Mouse (Mus musculus): ENCODE measurements around the gene Bmpr2. TPM values are rescaled to one million over a fixed set of nuclear protein-coding genes. Genes with fewer than 3 reads are reported as not detected.

Gene Bmpr2
- total RNA-seq, 2 experiments from 2014 or later = 40.5 to 43.4 TPM

DNA sequence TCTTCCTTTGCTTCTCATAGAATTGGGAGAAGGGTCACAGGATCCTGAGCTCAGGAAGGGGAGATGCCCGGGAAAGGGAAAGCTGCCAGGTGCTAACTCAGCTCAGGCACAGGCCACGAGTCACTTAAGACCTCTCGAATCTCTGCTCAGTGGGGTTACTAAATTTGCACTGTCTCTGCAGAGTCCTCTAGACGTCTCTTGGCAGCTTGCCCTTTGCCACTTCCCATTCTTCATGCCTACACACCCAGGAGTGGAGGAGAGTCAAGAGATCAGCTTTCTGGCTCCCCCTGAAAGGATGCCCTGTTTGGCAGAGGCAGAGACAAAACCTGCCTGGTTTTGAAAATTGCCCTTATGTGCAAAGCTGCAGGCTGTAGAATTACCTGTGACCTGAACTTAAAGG lies 132.3 kb downstream of the Bmpr2 start:
- DNase-seq (ENCODE audit: low spot score in 2 of 2) = peak in 1 of 2 experiments; percentile 39

DNA sequence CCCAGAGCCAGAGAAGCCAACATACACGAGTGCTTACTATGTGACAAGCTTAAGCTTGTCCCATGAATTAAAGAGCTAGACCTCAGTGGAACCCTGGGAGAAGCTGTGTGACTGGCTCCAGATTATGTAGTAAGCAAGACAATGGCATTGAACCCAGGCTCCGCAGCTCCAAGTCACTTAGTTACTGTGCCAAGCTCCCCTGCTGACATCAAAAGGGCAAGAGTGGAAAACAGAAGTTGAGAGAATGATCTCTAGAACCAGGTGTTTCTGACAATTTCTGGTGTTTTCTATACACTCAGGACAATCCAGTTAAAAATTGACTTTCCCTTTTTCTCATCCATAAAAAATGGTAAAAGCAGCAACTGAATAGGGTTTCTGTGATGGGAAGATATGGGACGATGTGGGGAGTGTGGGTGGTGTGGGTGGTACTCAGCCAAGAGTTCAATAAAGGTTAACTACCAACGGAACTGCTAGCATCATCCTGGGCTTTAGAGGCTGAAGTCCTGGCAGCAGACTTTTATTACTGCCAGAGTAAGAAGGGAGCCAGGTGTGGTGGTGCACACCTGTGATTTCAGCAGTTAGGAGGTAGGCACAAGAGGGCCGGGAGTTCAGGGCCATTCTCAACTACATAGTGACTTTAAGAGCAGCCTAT lies 134.1 kb downstream of the Bmpr2 start:
- DNase-seq (ENCODE audit: low spot score in 2 of 2) = no peak

DNA sequence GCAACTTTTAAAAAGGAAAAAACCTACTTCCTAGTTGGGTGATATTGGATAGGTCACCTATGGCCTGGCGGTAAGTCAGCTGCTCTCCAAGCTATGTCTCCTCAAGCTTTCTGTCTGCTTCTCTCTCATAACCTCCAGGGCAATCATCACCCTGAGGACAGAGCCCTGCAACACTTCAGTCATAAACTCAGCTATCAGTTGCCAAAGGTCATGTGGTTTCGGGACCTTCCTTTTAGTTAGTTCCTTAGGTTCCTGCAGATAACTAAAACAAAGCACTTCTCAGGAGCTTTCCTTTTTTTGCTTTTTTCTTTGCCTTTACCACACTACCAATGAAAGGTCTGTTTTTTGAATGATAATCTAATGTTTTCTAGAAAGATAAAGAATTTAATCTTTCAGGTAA lies 136.5 kb downstream of the Bmpr2 start:
- no peak for DNase-seq (ENCODE audit: low spot score in 2 of 2)

DNA sequence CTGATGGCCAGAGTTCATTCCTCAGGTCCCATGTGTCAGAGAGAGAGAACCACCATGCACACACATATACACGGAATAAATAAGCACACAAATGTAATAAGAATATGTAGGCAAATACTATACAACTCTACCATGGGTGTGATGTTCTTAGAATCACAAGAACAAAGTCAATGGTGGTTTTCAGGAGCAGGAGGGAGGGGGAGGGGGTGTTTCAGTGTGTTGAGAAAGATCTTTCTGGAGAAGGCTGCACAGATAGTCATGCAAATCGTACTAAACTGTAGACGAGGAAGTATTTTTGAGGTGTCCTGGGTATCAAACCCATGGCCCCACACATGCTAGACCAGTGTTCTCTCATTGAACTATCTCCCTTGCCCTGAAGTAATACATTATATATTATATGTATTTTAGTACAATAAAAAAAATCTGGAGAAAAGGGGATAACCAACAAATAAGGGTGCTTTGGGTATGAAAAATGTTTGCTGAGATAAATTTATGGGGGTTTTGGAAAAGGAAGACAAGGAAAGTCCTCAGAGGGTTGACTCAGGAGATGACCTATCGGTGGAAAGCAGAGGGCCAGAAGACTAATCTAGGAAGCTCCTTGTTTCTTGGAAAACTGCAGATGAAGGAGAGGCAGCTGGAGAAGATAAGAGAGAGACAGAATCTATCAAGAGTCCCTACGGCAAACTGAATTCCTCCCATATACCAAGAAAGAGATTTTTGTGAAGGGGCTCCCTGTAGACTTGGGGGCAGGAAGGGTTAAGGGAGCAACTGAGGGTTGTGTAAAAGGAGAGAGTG lies 138.1 kb downstream of the Bmpr2 start:
- no peak for DNase-seq (ENCODE audit: low spot score in 2 of 2)

DNA sequence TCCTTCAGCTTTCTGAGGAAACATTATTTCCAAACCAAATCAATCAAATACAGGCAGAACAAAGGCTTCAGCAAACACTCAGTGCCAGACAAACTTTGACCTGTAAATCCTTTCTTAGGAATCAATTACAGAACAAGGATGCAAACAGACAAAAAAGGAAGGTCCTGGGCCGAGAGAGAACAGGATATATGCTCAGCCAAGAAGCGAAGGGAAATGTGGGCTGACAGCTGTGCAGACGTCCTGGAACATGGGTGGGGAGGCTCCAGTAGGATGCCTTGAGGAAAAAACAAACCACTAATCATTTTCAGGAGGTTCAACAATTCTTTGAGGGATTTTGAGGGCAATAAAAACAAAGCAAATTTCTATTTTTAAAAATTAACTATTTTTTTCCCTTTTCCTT lies 139.4 kb downstream of the Bmpr2 start:
- no peak for DNase-seq (ENCODE audit: low spot score in 2 of 2)

DNA sequence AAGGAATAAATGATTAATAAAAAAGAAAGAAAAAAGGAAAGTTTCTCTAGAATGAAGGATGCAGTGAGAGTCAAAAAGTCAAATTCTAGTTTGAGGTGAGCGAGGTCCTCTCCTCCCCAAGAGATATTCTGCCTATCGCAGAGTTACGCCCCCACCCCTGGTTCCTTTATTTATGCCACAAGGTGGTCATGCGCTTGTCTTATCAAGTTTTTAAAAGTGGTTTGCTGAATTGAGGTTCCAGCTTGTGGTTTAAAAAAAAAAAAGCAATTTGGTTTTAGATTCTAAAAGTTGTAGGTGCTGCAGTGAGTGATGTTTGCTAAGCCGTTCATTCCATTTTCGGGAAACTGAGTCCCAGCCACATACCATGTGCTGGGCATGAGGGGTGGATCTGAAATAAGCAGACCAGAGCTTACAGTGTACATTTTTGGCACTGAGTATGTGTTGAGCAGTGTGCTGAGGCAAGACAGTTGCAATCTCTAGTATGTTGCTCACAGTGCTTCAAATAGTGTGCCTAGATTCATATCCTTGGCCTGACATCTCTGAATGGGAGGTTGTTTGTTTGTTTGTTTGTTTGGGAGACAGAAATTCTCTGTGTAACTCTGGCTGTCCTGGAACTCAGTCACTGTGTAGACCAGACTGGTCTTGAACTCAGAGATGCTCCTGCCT lies 141.6 kb downstream of the Bmpr2 start:
- no peak for DNase-seq (ENCODE audit: low spot score in 2 of 2)

DNA sequence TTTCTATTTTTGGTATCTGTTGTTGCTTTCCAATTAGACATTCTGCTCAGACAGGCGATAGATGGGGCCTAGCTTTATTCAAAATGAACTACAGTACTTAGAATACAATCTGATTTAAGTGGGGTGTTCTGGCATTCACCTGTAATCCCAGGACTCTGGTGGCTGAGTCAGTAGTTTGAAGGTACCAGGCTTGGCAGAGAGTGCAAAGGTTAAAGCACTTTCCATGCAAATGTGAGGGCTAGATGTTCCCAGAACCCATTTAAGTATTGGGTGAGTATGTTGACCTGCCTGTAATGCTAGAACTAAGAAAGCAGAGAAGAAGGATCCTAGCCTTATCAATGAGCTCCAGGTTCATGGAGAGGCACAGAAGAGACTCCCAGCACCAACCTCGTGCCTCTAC lies 142.7 kb downstream of the Bmpr2 start:
- no peak for DNase-seq (ENCODE audit: low spot score in 2 of 2)

DNA sequence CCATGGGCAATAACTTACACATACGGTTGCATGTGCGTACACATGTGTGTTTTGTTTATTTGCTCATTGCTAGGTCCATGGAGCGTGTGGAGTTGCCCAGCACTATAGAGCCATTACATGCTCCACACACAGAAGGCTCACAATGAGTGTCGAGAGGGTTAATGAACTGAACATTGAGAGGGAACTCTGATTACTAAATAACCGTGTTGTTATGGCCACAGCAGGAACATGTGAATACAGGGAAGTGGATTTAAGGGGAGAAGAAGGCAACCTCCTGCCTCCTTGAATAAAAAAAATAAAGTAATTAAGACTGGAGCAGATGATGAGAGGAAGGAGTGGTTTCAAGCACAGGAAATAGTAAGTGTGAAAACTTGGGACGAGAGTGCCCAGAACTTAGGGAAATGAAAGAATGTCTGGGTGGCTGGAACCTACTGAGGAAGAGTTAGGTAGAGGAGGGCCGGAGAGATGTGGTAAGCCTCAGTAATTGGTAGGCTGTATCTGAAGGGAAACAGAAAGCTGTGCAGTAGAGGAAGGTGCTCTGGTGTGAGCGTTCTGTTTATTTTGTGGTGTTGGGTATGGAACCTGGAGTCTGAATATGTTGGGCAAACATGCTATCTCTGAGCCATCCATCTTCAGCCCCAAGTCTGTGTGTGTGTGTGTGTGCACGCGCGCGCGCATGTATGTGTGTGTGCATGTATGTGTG lies 143.8 kb downstream of the Bmpr2 start:
- no peak for DNase-seq (ENCODE audit: low spot score in 2 of 2)

DNA sequence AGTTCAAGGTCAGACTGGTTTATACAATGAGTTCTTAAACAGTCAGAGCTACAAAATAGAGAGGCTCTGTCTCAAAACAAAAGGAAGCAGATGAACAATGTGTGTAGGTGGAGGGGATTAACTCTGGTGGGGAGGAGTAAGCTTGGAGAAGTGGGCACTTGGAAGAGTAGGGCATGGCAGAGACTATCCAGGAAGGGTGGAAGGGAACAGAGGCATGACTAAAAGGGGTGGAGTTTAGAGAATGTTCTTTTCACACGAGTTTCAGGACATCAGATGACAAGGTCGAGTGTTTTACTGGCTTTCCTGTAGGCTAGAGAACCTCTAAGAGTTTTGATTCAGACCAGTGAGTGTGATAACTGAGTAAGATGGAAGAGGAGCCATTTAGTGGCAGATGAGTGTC lies 144.5 kb downstream of the Bmpr2 start:
- no peak for DNase-seq (ENCODE audit: low spot score in 2 of 2)

DNA sequence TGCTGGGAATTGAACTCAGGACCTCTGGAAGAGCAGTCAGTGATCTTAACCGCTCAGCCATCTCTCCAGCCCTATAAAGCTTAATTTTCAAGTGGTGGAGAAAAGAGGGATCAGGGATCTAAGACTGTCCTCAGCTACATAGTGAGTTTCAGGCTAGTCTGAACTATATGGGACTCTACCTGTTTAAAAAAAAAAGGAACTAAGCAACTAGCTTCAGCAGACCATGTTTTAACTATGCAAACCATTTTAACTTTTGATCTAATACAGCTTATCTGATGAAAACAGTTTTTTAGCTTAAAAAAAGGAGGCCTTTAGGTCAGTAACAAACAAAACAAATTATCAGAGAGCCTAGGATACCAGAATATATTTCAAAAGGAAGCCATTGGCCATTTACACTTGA lies 147.7 kb downstream of the Bmpr2 start:
- no peak for DNase-seq (ENCODE audit: low spot score in 2 of 2)

DNA sequence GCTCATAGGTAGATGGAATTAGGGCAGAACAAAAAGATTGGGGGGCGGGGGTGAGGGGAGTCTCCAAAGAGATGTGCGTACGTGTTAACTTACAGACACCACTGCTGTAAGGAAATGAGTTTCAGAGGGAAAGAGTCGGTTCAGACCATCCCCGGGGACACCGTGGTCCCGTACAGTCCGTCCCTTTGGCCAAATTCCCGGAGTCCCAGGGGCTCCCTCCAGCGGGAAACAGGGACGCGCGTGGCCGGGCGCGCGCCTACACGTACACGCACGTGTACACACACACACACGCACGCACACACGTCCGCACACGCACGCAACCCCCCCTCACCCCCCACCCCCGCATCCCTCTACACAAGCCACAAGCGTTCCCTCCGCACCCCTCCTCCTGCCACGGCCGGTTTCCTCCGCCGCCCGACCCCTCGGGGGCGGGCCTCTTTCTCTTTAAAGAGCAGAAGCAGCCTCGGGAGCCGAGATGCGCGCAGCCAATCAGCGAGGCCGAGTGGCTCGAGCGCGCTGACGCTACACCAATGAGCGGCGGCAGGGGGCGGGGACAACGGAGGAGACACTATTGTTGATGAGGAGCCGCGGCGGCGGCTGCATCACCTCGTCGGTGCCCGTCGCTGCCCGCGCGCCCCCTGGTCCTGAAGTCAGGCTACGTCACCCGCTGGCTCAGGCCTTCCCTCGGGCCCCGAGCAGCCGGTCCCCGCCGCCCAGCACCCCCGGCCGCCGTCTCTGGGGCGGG lies 149.4 kb downstream of the Bmpr2 start, which contains the start of gene Fam117b:
Gene Fam117b (plus strand): TSS at position 594 of the 745 bp plus-strand sequence.
- peak; percentile 94 to 98 for DNase-seq (ENCODE audit: low spot score in 2 of 2)

DNA sequence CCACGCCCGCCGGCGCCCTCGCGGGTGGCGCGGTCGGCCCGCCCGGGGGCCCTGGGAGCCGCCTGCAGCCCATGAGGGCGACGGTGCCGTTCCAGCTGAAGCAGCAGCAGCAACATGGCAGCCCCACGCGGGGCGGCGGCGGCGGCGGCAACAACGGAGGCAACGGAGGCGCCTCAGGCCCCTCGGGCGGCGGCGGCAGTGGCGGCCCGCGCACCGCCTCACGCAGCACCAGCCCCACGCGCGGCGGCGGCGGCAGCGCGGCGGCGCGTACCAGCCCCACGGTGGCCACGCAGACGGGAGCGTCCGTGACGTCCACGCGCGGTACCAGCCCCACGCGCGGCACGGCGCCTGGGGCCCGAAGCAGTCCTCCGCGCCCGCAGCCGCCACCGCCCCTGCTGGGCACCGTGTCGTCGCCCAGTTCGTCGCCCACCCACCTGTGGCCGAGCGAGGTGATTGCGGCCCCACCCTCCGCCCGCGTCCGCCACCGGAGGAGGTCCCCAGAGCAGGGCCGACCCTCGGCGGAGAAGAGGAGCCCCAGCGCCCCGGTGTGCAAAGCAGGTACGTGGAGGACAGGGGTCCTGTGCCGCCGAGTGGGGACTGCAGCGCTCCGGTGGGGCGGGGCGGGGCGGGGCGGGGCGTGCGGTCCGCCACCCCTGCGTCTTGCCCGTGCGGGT lies 150.1 kb downstream of the Bmpr2 start:
- DNase-seq (ENCODE audit: low spot score in 2 of 2) = peak; percentile 33 to 41

DNA sequence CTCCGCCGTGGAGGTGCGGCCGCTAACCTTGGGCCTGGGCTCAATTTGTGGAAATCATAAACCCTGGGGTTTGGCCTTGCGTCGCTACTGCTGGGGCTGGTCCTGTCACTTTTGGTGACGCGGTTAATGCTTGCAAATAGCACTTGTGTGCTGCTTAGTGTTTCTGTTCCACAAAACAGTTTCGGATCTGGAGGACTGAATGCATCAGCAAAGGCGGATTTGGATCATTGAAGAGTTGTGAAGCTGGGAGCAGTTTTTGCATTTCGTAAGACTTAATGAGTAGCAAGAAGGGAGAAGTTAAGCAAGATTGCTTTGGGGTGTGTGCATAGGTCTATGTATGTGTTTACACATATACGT lies 150.6 kb downstream of the Bmpr2 start:
- DNase-seq (ENCODE audit: low spot score in 2 of 2) = no peak

DNA sequence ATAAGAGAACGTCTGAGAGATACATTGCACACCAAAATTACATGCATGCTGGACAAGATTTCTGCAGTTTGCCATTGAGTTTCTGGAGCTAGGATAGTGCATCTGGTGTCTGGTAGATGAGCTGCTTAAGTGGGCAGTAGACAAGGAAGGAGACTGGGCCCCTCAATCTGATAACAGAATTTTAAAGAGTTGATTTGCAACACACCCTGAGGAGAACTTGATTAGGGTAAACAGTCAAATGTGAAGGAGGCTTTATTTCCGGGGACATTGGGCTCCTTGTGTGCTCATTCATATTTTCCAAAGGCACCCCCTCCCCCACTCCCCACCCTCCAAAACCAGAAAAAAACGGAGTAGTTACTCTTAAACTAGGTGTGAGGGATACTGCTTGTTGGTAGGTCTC lies 151.6 kb downstream of the Bmpr2 start:
- DNase-seq (ENCODE audit: low spot score in 2 of 2) = no peak

DNA sequence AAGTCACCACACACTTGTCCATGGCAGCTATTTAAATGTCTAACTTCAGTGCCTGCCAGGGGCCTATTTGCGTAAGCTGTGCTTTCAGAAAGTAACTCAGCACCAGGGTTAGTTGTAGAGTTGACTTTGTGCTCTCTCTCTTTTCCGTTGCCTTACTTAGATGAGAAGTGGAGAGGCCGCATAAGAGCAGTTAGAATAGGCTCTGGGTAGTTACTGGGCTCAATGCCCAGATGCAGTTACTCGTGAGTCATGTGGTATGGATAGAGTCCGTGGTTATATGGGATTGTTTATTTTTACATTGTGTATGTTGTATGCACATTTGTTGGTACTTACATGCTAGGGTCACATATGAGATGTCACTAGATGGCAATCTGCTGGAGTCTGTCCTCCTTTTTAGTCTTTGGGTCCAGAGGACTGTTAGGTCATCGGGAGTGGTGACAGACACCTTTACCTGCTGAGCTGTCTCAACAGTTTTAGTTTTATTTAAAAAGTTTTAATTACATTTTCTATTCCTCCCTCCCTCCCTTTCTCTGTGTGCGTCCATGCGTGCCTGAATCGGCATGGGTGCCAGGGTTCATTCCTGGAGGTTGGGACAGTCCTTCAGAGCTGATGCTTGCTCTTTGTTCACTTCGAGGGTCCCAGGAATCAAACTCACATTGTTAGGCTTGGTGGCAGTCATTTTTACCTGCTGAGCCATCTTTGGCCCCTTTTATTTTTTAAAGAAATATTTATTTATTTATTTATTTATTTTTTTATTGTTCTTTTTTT lies 152.8 kb downstream of the Bmpr2 start:
- DNase-seq (ENCODE audit: low spot score in 2 of 2) = no peak

DNA sequence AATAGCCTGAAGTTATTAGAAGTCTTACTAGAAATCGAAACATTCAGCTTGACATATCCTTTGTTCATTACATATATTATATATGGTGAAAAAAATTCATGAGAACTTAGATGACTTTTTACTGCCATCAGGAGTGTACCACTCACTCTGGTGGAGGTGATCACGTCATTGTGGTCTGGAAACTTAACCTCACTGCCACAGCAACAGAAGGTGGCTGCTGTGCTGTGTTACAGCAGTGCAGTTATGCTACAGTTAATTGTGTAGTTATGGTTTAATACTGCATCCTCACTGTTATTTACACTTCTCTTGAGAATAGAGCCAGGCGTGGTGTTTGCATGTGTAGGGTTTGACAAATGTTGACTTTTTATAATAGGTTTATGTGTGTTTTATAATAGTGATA lies 154.2 kb downstream of the Bmpr2 start:
- no peak for DNase-seq (ENCODE audit: low spot score in 2 of 2)

DNA sequence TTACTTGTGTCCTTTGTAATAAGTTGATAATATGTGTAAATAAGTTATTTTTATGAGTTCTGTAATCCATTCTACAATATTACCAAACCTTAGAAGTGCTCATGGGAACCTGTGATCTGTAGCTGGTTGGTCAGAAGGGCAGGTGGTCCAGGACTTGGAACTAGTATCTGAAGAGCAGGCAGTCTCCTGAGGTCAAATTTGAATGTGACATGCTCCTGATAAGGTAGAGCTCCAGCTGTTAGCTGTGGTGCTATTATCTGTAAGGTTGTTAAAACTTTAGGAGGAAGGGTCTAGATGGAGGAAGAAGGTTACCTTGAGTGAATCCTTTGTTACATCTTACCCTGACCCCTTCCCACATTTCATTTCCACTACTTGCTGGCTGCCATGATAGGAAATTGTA lies 154.9 kb downstream of the Bmpr2 start:
- no peak for DNase-seq (ENCODE audit: low spot score in 2 of 2)

DNA sequence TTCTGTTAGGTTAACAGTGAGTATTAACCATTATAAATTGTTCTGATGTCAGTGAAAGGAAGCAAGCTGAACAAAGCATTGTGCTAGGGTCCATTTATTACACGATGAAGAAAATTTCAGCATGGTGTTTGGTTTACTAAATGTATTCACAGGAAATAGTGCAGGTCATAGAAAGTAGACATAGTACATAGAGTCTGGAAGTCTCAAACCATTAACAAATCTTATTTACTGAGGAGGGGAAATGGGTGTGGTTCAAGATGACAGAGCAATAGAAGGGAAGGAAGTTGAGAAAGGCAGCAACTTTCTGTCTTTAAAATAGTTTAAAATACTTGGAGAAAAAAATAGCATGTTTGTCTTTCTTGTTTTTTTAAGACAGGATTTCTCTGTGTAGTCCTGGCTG lies 160.0 kb downstream of the Bmpr2 start:
- no peak for DNase-seq (ENCODE audit: low spot score in 2 of 2)

DNA sequence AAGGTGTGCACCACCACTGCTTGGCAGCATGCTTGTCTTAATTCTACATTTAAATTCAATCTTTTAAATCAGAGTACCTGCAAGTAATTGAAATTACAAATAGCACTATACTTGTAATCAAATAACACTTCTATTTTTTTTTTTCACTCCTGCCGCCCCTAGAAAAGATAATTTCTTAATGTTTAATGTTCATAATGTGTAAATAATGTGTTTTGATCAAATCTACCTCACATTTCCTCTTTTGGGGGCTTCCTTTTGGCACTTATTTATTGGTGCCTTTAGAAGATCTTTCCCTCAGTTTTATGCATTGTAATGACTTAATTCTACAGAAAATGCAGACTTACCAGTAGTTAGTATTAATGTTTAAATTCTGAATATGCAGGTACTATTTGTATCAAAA lies 160.5 kb downstream of the Bmpr2 start:
- no peak for DNase-seq (ENCODE audit: low spot score in 2 of 2)

DNA sequence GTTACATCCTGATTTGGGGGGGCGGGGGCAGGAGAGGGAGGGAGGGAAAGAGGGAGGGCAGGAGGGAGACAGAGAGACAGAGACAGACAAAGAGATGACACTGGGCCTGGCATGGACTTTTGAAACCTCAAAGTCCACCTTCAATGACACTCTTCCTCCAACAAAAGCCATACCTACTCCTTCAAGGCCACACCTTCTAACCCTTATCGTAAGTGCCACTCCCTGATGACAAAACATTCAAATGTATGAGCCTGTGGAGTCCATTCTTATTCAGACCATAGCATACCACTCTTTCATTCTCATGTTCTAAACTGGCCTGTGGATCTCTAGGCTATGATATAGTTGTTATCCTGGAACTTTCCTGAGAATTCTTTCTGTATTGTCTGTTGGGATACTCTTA lies 161.2 kb downstream of the Bmpr2 start:
- no peak for DNase-seq (ENCODE audit: low spot score in 2 of 2)

Measured in gastrocnemius, postnatal 4 days (tissue).